Mouse (Mus musculus) myocyte (in vitro differentiated cells): ENCODE data around the gene Krt25. TPM values are rescaled to one million over a fixed set of nuclear protein-coding genes. Genes with fewer than 3 reads are reported as not detected.

Source experiments
- H3K27me3 ChIP-seq: one replicate; pipeline ENCODE4 v1.6.1; 2011; ENCODE audit not compliant: control insufficient read depth, insufficient read depth, insufficient read length
- H3K36me3 ChIP-seq: one replicate; pipeline ENCODE4 v1.6.1; 2011; ENCODE audit not compliant: control insufficient read depth, insufficient read depth
- H3K4me2 ChIP-seq: one replicate; pipeline ENCODE4 v1.6.1; 2011; ENCODE audit warnings: low read depth, control low read depth
- H3K4me3 ChIP-seq: one replicate; pipeline ENCODE4 v1.5.1; 2011; ENCODE audit warnings: mild to moderate bottlenecking, control low read depth, moderate library complexity
- H3K79me2 ChIP-seq: one replicate; pipeline ENCODE4 v1.6.1; 2011; ENCODE audit not compliant: control insufficient read depth, insufficient read depth
- H3ac ChIP-seq: one replicate; pipeline ENCODE4 v1.6.1; 2011; ENCODE audit not compliant: control insufficient read depth, insufficient read length
- CEBPB ChIP-seq: IDR thresholded peaks from 2 replicates; pipeline ENCODE4 v1.6.1; 2011; ENCODE audit warnings: mild to moderate bottlenecking, moderate library complexity; ENCODE audit not compliant: poor library complexity, insufficient read depth, severe bottlenecking
- E2F4 ChIP-seq: IDR thresholded peaks from one replicate; pipeline ENCODE4 v1.6.1; 2011; ENCODE audit warnings: mild to moderate bottlenecking, control low read depth, moderate library complexity; ENCODE audit not compliant: insufficient read depth
- MAX ChIP-seq: IDR thresholded peaks from one replicate; pipeline ENCODE4 v1.6.1; 2011; ENCODE audit warnings: low read depth, mild to moderate bottlenecking, control low read depth
- MYOD1 ChIP-seq, 3 experiments: IDR thresholded peaks; one replicate each; pipeline ENCODE4 v1.6.1; 2011; ENCODE audit warnings: control low read depth in 2 of 3, low read depth in 2 of 3, mild to moderate bottlenecking in 2 of 3, moderate library complexity in 1 of 3; ENCODE audit not compliant: insufficient read length in 2 of 3, control insufficient read depth in 1 of 3
- MYOG ChIP-seq, 3 experiments: IDR thresholded peaks; one replicate each; pipeline ENCODE4 v1.6.1; 2011; ENCODE audit warnings: control low read depth in 2 of 3, low read depth in 2 of 3, mild to moderate bottlenecking in 2 of 3; ENCODE audit not compliant: insufficient read length in 2 of 3, control insufficient read depth in 1 of 3, insufficient read depth in 1 of 3
- POLR2A ChIP-seq: IDR thresholded peaks from one replicate; pipeline ENCODE4 v1.6.1; 2011; ENCODE audit warnings: low read depth, mild to moderate bottlenecking, control low read depth, moderate library complexity; ENCODE audit not compliant: insufficient read length
- POLR2AphosphoS2 ChIP-seq: IDR thresholded peaks from one replicate; pipeline ENCODE4 v1.6.1; 2011; ENCODE audit warnings: low read depth, control low read depth; ENCODE audit not compliant: insufficient read length
- REST ChIP-seq: IDR thresholded peaks from one replicate; pipeline ENCODE4 v1.6.1; 2011; ENCODE audit warnings: mild to moderate bottlenecking, control low read depth, moderate library complexity; ENCODE audit not compliant: insufficient read depth, insufficient read length
- SRF ChIP-seq: IDR thresholded peaks from one replicate; pipeline ENCODE4 v1.6.1; 2011; ENCODE audit warnings: low read depth; ENCODE audit not compliant: control insufficient read depth, insufficient read length
- TCF12 ChIP-seq: IDR thresholded peaks from one replicate; pipeline ENCODE4 v1.6.1; 2011; ENCODE audit warnings: mild to moderate bottlenecking, control low read depth; ENCODE audit not compliant: poor library complexity, insufficient read depth, severe bottlenecking
- TCF3 ChIP-seq: IDR thresholded peaks from one replicate; pipeline ENCODE4 v1.6.1; 2011; ENCODE audit warnings: low read depth, control low read depth; ENCODE audit not compliant: insufficient read length
- USF1 ChIP-seq: IDR thresholded peaks from one replicate; pipeline ENCODE4 v1.6.1; 2011; ENCODE audit warnings: low read depth, mild to moderate bottlenecking, control low read depth, moderate library complexity
- polyA plus RNA-seq: library from polyadenylated mRNA; unstranded; fragments of >200 nt; fragmentation: generic; extraction: Trizol; gene quantifications from one replicate; pipeline ENCODE4 v1.2.1, GENCODE M21; 2012; ENCODE audit warnings: missing spikeins

Gene Krt25
- polyA plus RNA-seq, 1 experiment, result not detected

DNA sequence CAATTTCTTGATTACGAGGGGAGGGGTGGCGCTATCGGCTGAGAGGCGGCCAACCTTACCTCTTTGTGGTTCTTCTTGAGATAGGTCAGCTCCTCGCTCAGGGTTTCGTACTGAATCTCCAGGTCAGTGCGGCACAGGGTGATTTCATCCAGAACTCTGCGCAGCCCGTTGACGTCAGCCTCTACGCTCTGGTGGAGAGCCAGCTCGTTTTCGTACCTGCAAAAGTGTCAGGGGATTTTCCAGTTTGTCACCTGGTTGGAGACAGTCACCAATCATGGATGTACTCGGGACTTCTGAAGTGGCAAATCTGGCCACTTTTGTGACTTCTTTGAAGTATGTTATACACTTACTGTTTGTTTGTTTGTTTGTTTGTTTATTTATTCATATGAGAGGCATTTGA is 1.7 kb downstream of the Krt25 start:
- H3K27me3 ChIP-seq, result peaks cover 26% of the 10 kb centered on the region
- no peak overlapping the region for H3K4me2 ChIP-seq
- H3K79me2 ChIP-seq, result no peaks in the 10 kb centered on the region
- no peak overlapping the region for H3K4me3 ChIP-seq
- H3ac ChIP-seq, result no peak overlapping the region
- TF ChIP-seq TCF12 (no peak), MYOG (IDR thresholded peaks at IDR 0.05; ENCODE audit: control insufficient read depth in 1 of 3, insufficient read depth in 1 of 3, insufficient read length in 2 of 3, low read depth in 2 of 3) (no peak), TCF3 (no peak), POLR2A (no peak), POLR2AphosphoS2 (no peak), REST (no peak), SRF (no peak), USF1 (no peak), MAX (no peak), CEBPB (no peak), MYOD1 (IDR thresholded peaks at IDR 0.05; ENCODE audit: control insufficient read depth in 1 of 3, insufficient read length in 2 of 3, low read depth in 2 of 3) (no peak), E2F4 (no peak)
- H3K36me3 ChIP-seq, result no peaks in the 10 kb centered on the region

DNA sequence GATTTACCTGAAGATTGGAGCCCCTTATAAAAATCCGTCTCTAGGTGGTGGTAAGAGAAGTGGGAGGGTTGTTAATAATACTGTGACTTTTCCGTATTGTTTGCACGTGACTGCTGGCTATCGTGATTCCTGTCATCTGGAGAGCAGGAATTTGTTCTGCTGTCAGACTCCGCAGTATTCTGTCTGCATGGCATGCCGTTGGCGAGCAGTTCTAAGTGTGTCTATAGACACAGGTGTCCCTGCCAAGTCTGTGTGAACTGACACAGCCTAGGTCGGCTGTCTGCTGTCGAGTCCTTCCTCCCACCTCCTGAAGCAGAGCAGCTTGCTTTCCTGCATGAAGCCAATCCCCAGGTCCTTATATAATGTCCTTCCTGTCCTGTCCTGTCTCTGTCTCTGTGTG is 3.6 kb downstream of the Krt25 start:
- Histone ChIP-seq H3K36me3 (no peaks in the 10 kb centered on the region), H3K4me3 (no peak overlapping the region), H3K27me3 (peaks cover 28% of the 10 kb centered on the region), H3K4me2 (no peak overlapping the region), H3K79me2 (no peaks in the 10 kb centered on the region), H3ac (no peak overlapping the region)
- no peak for TF ChIP-seq MAX
- TF ChIP-seq E2F4, result no peak
- no peak for TF ChIP-seq POLR2A
- no peak for TF ChIP-seq REST
- TF ChIP-seq CEBPB, result no peak
- TF ChIP-seq MYOG (IDR thresholded peaks at IDR 0.05; ENCODE audit: control insufficient read depth in 1 of 3, insufficient read depth in 1 of 3, insufficient read length in 2 of 3, low read depth in 2 of 3), result no peak
- no peak for TF ChIP-seq MYOD1 (IDR thresholded peaks at IDR 0.05; ENCODE audit: control insufficient read depth in 1 of 3, insufficient read length in 2 of 3, low read depth in 2 of 3)
- no peak for TF ChIP-seq TCF12
- TF ChIP-seq POLR2AphosphoS2, result no peak
- TF ChIP-seq SRF, result no peak
- TF ChIP-seq USF1, result no peak
- no peak for TF ChIP-seq TCF3

GRCm38 (mm10) chr11:99316543-99316942 is 6.2 kb downstream of the Krt25 start:
- Histone ChIP-seq H3K36me3 (no peaks in the 10 kb centered on the region), H3K79me2 (no peaks in the 10 kb centered on the region), H3K4me2 (no peak overlapping the region), H3ac (no peak overlapping the region), H3K27me3 (peaks cover 28% of the 10 kb centered on the region), H3K4me3 (no peak overlapping the region)
- TF ChIP-seq POLR2AphosphoS2 (no peak), SRF (no peak), MYOG (IDR thresholded peaks at IDR 0.05; ENCODE audit: control insufficient read depth in 1 of 3, insufficient read depth in 1 of 3, insufficient read length in 2 of 3, low read depth in 2 of 3) (no peak), REST (no peak), MYOD1 (IDR thresholded peaks at IDR 0.05; ENCODE audit: control insufficient read depth in 1 of 3, insufficient read length in 2 of 3, low read depth in 2 of 3) (no peak), TCF12 (no peak), POLR2A (no peak), USF1 (no peak)

- Histone ChIP-seq H3K79me2 (no peaks in the 10 kb centered on the region), H3K36me3 (no peaks in the 10 kb centered on the region), H3ac (no peak overlapping the region), H3K27me3 (peaks cover 28% of the 10 kb centered on the region), H3K4me3 (no peak overlapping the region), H3K4me2 (no peak overlapping the region)
- no peak for TF ChIP-seq TCF3
These were observed 8.2 kb downstream of the Krt25 start for GRCm38 (mm10) chr11:99314594-99314993.

DNA sequence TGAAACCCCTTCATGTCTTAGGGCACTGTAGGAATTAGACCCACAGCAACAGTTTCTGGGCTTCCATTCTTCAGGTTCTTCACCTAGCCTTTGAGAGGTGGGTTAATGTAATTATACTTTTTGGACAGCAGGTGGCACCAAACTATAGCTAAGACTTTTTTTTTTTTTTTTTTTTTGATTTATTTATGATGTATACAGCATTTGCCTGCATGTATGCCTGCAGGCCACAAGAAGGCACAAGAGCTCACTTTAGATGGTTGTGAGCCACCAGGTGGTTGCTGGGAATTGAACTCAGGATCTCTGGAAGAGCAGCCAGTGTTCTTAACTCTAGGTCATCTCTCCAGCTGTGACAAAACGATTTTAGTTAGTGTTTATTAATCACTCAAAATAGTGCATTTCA is 11.9 kb downstream of the Krt25 start:
- H3K4me2 ChIP-seq, result no peak overlapping the region
- no peak overlapping the region for H3K4me3 ChIP-seq
- H3K79me2 ChIP-seq, result no peaks in the 10 kb centered on the region
- no peak for TF ChIP-seq CEBPB
- TF ChIP-seq TCF12, result no peak
- no peak for TF ChIP-seq POLR2AphosphoS2
- no peak for TF ChIP-seq POLR2A
- TF ChIP-seq E2F4, result no peak
- no peaks in the 10 kb centered on the region for H3K36me3 ChIP-seq
- H3ac ChIP-seq, result no peak overlapping the region
- H3K27me3 ChIP-seq, result peaks cover 13% of the 10 kb centered on the region

- TF ChIP-seq CEBPB (no peak), TCF12 (no peak), POLR2A (no peak), MYOG (IDR thresholded peaks at IDR 0.05; ENCODE audit: control insufficient read depth in 1 of 3, insufficient read depth in 1 of 3, insufficient read length in 2 of 3, low read depth in 2 of 3) (no peak), REST (no peak), MYOD1 (IDR thresholded peaks at IDR 0.05; ENCODE audit: control insufficient read depth in 1 of 3, insufficient read length in 2 of 3, low read depth in 2 of 3) (no peak), POLR2AphosphoS2 (no peak), E2F4 (no peak), TCF3 (no peak), USF1 (no peak), SRF (no peak), MAX (no peak)
- no peak overlapping the region for H3ac ChIP-seq
- no peaks in the 10 kb centered on the region for H3K79me2 ChIP-seq
- peaks cover 8% of the 10 kb centered on the region for H3K27me3 ChIP-seq
- H3K4me2 ChIP-seq, result no peak overlapping the region
- no peaks in the 10 kb centered on the region for H3K36me3 ChIP-seq
- no peak overlapping the region for H3K4me3 ChIP-seq
These were observed 15.2 kb downstream of the Krt25 start for GRCm38 (mm10) chr11:99307579-99307978.
